Mouse (Mus musculus): ENCODE measurements around the gene Cdk5rap3. TPM values are rescaled to one million over a fixed set of nuclear protein-coding genes. Genes with fewer than 3 reads are reported as not detected.

The Cdk5rap3 gene
- 10 to 100 TPM; 22.3 to 23.0 TPM for total RNA-seq (2021)
- long read RNA-seq, experiment 1, transcript Cdk5rap3-201 (14 exons, 2,250 nt): major isoform, 41 of 64 reads
- long read RNA-seq, experiment 1, partial matches to known transcripts: 7 of 64 reads
- long read RNA-seq, experiment 1, other reads (novel, unspliced or antisense): 16 of 64 reads
- long read RNA-seq, experiment 2, transcript Cdk5rap3-201 (14 exons, 2,250 nt): major isoform, 92 of 119 reads
- long read RNA-seq, experiment 2, partial matches to known transcripts: 8 of 119 reads
- long read RNA-seq, experiment 2, other reads (novel, unspliced or antisense): 19 of 119 reads

DNA sequence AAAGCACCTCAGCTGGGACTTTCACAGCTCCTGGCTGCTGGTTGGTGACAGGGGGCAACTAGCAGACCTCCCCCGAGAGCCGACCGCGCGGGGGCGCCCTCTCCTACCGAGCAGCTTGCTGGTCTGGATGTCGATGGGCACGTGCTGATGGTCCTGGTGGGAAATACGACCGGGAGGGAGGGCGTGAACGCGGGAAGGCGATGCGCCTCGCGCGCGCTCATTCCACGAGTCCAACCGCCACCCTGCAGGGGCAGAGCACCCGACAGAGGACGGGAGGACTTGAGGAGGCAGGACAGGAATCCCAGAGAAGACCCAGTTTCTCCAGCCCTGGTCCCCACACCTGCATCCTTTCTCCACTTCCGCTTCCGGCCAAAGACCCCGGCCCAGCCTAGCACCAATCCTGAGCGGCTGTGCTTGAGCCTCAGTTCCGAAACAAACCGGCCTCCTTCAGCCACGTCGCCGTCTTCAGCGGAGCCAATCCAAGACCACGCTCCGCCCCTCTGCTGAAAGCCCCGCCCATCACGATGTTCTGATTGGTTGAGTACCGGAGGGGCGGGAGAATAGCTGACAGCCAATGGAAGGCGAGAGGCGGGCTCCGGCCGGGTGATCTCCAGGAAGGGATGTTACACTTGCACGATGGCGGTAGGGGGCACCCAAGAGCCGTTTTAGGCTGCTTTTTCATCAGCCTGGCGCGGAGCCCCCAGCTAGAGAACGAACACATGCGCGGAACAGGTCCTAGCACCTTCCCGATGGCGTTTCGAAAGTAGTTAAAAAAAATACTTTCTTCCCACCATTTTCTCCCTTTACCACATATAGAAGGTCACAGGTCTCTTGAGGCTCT, at the start of gene Cdk5rap3:
Gene Cdk5rap3 (minus strand): TSS at position 453 of the 841 bp plus-strand sequence.
- peak; percentile 99 for DNase-seq

DNA sequence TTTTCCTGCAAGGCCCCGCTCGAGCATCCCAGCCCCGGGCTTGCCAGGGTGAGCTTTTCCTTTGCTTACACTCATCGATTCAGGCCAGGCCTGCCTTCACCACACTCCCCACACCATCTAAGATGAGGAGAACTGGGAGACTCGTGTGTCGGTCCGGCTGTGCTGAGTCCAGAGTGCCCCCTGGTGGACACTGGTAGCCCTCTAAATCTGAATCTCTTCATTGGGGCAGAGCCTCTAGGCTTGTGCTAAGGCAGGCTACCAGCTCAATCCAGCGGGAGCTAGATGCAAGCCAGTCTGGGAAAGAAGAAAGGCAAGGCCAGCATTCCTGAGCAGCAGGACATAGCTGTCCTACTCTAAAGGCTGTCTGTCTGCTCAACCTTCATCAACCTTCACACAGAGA, 47.3 kb upstream of the Cdk5rap3 start:
- DNase-seq: peak; percentile 83

DNA sequence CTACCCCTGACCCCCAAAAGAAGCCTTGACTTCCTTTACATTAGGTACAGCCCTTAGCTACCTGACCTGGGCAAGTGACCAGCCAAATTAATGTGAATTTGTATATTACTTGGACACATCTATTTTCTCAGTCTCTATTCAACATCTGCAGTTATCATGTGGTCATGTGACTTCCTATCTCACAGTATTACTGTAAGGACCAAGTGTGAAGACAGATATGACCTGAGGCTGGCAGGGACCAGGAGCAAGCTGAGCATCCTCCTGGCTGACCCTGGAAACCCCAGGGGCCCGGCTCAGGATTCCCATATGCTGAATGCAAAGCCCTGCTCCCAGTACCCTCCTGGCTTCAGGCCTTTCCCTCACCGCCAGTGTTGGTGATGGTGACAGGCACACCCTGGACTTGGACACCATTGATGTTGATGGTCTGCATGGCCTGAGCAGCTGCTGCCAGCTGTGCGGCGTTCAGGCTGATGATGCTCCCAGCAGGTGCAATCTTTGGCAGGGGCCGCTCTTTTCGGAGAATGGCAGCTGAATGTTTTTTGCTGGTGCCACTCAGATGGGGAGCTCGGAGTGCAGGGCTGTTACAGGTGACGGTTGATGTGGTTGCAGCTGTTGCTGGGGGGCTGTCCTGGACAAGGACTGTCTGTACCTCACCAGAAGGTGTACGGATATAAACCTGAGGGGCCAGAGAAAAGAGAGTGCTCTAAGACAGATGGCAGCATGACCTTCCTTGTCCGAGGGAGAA, 40.9 kb upstream of the Cdk5rap3 start:
- no peak for DNase-seq

DNA sequence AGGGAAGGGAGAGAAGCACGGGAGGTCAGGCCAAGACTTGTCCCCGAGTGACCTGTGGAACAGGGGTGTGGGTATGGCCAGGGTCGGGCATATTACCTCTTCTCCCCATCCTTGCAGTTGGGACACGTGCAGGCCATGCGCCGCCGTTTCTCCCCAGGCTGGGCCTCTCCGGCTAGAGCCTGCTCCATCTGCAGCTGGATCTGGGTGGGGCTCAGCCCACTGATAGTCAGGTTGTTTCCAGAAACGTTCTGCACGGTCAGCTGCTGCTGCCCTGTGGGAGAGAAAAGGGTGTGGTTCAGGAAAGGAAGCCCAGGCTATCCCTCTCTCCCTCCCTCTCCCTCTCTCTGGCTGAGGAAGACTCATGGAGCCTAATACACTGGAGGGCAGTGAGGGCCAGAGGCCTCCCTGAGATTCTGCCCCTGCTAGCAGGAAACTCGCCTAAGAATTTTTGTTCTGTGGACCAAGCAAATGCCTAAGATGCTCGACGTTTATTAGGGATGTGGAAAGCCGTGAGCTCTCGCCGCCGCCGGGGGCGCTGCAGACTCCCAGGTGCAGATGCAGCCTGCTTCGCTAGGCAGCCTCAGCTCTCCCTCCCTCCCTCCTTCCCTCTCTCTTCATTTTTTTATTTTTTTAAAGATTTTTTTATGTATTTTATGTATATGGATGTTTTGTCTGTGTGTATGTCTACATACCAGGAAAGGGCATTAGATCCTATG, 39.9 kb upstream of the Cdk5rap3 start:
- peak; percentile 73 for DNase-seq

DNA sequence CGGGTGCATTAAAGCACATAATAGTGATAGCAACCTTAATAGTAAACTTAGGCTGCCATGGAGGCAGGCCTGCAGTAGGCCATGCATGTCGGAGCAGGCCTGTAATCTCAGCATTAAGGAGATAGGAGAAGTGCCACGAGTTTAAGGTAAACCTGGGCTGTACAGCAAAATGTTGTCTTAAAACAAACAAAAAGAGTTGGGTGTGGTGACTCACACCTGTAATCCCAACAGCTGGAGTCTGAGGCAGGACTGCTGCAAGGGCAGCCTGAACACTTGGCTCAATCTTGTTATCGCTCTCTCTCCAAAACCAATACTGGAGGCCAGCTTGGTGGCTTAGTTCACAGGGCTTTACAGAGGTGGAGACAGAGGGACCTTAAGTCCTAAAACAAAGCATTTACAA, 38.8 kb upstream of the Cdk5rap3 start:
- DNase-seq: no peak

DNA sequence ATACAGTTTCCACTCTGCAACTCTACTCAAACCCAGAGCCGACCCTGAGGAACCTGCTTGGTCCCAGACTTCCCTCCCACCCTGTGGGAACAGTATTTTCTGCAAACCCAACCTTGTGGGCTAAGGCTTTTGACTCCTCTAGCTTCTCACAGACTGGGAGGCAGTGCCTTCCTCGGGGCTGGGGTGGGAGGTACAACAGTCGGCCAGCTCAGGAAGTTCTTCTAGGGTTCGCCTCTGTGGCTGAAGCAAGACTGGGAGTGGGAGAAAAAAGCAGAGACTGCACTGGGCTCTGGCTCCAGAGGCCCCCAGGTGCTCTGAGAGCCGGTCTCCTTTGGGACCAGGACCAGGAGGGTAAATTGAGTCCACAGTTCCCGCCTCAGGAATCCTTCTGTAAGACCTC, 36.6 kb upstream of the Cdk5rap3 start:
- DNase-seq: no peak

DNA sequence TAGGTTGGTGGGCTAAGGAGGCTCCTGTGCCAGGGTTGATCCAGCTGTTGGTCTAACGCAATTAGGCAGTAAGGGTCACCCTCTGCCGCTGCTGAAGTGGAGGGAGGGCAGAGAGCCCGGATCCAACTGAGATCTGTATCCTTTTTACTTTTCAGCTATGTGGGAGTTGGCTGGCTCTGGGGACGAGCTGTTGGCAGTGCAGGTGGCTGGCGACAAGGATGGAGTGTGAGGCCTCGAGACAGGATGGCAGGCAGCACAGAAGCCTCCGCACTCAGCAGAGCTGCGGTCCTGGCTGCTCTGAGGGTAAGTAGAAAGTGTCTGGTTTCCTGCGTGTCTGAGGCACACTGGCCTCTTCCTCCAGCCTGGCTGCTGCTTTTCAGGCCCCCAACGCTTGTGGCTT, 36.1 kb upstream of the Cdk5rap3 start:
- no peak for DNase-seq

DNA sequence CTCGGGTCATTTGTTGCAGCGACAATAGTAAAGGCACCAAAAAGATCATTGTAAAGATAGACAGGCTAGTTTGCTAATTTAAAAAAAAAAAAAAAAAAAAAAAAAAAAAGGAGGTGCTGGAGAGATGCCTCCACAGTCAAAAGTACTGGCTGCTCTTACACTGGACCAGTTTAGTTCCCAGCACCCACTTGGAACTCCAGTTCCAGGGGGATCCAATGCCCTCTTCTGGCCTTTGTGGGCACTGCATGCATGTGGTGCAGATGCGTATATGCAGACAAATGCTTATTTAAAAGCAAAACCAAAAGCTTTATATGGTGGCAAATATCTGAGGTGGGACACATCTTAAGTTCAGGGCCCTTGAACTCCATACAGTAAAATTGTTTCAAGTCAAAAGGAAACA, 34.5 kb upstream of the Cdk5rap3 start:
- no peak for DNase-seq

DNA sequence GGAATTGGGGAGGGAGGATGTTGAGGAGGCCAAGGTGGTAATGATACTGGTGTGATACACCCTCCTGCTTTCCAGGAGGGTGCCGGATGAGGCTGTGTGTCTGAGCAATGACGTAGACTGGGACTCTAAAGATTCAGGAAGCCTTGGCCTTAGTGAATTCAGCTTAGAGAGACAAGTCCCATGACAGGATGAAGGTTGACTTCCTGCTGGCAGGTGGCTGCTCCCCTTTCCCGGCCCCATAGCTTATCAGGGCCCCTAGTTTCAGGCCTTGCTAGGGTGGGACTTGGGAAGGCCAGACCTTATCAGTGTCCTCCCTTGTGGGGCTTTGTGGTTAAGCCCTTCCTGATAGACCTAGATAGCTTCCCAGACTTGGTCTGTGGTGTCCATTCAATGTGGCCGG, 31.6 kb upstream of the Cdk5rap3 start:
- DNase-seq: no peak

DNA sequence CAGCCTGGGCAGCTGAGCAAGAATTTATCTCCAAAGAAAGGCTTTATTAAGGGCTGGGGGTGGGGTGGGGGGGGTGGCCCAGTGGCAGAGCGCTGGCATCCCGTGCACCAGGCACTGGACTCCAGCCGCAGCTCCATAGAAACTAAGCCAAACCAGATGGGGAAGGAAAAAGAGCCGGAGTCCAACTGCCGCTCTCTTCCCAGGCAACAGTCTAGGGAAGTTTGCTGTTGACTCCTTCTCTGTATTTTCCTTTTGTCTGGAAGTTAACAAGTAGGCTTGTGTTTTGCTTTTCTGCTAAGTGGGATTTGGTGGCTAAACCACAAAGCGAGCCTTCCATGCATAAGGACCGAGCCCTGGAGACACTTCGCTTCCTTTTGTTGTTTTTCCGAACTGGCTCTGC, 30.2 kb upstream of the Cdk5rap3 start:
- DNase-seq: peak; percentile 4

DNA sequence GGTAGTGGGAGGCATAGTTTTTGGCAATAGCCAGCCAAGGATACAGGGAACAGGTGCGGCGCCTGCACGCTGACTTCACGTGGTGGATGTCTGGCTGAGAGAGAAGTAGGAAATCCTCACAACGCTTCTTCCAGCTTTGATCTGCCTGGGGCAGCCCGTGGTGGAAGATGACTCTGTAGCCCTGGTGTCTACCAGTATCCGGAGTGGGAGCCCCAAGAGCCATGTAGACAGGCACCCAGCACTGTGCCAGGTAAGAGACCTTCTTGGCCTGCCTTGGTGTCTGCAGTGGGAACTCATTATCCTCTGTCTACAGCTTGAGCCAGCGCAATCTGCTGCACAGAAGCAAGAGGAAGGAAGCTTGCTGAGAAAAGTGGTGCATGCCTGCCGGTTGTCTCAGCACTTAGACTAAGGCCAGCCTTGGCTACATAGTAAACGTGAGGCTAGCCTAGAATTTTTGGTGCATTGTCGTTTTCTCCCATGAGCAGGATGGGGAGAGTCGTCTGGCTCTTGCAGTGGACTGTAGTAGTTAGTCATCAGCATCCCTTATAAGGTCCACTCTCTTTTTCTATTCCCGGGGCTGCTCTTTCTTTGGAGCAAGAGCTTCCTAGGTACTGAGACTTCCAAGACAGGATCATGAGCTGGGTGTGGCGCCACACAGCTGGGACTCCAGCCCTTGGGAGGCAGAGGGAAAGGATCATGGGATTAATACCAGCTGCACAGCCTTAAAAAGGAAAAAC, 28.7 kb upstream of the Cdk5rap3 start:
- peak; percentile 13 for DNase-seq

DNA sequence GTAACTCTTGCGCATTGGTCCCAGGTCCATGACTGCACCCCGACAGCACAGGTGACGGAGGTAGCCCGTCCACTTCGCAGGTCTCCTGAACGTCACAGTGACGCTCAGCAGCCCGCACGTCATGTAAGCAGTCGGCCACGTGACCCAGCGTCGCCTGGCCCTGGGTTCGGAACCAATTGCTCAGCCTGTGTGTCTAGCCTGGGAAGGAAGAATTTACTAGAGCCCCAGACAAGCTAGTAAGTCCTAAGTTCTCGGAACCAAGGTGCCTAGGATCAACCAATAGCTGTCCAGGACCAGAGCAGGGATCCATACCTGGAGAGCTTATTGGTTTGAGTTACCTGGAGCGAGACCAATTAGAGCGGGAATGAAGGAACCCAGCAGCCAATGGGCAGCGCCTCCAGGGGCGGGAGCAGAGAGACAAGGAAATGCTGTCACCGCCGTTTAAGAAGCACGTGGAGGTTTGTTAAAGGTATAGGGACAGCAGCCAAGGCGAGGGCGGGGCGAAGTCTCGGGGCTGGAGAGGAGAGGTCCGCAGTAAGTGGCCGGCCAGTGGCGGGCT, 27.5 kb upstream of the Cdk5rap3 start, which contains the start of gene Pnpo:
Gene Pnpo (minus strand): TSS at position 241 of the 559 bp plus-strand sequence.
- DNase-seq: peak; percentile 92

DNA sequence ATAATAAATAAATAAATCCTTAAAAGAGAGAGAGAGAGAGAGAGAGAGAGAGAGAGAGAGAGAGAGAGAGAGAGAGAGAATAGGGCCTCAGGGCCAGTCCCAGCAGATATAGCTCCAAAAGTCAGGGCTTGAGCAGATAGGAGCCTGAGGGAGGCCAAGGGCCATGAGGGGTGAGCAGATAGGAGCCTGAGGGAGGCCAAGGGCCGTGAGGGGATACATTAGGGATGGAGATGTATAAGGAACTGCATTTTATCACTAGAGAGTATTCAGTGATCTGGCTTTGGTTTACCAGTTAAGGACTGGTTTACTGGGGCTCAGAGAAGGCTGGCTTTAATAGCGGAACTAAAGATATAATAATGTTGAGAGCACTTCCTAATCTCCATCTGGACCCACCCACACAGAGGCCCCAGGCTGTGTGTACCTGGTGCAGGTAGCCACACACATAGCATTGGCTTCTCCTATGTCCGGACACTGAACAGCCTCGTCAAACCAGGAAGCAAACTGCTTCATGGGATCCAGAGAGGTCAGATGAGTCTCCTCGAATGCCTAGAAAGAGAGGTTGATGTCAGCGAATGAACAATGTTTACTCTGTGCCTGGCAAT, 25.8 kb upstream of the Cdk5rap3 start:
- no peak for DNase-seq

DNA sequence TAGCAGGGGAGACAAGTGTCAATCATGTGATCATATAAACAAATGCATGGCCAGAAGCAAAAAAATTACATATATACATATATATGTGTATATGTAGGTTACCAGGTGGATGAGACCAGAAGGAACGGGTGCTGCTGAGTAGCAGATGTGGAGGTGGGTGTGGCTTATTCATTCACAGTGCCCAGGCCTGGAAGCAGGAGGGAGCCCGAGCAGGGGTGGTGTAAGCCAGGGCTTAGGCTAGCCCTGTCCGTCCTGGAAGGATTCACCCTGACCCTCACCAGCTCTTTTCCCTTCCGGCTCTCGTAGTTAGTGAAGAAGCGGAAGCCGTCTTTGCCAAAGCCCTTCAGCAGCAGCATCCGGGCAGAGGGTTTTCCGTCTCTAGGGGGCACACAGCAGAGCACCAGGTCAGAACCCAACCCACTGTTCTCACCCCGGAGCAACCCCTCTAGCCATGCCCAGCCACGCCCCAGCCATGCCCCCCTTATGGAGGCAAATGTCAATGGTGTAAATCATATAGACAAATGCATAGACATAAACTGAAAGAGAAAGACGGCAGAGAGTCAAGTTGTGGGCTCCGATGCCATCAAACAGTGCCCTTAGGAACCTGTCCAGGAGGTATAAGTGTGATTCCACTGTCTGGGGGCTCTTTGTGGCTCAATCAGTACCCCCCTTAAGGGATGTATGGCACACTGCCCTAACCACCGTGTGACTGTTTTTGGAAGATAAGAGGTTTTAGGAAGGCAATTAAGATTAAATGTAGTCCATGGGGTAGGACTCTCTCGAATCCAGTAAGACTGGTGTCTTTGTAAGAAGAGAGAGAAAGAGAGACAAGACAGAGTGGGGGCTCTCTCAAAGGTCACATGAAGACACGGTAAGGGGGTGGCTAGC, 24.5 kb upstream of the Cdk5rap3 start:
- DNase-seq: no peak

DNA sequence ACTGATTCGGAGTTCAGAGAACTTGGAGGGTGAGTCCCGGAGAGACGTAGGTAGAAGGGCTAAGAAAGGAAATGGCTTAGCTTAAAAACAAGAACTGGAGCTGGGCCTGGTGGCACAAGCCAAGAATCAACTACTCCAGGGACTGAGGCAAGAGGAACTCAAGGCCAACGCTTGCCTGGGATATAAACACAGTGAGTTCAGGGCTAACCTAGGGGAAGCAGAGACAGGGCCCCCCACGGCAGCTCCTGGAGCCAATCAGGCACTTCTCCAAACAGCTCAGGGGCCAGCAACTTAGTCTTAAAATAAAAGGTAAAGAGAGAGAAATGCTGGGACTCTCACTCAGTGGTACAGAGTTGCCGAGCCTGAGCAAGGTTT, 22.1 kb upstream of the Cdk5rap3 start:
- no peak for DNase-seq

DNA sequence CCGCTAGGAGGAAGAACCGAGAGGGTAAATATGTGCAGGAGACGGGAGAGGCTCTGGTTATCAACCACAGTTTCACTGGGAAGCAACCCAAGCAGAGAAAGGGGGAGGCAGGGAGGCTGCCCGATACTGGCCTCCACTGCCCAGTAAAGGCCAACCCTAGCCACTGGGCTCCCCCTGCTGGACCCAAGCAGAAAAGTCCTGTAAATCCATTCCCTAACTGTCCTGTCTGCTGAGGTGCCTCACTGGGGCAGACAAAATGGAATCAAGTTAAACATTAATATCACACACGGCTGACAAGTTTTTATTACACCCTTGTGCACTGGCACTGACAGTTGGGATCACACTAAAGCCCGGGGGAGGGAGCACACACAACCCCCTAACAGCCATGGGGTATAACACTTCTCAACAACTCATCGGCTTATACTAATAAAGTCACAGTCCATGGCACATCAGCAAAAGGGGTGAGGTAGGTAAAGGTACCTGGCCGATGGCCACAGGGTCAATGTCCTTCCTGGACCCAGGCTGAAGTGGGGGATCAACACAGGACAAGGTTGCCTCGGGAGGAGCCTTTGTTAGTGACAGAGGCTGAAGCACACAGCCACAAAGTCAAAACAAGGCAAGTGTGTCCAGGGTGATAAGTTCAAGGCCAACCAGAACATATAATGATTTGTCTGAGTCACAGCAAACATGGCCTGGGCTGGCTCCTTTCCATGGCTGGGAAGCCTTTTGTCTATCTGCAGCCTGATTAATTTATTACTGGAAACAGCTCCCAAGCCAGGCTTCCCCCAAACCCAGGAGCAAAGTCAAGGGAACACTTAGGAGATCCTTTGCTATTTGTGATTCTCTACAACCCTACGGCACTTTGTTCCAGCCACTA, 21.5 kb upstream of the Cdk5rap3 start:
- DNase-seq: peak; percentile 55

DNA sequence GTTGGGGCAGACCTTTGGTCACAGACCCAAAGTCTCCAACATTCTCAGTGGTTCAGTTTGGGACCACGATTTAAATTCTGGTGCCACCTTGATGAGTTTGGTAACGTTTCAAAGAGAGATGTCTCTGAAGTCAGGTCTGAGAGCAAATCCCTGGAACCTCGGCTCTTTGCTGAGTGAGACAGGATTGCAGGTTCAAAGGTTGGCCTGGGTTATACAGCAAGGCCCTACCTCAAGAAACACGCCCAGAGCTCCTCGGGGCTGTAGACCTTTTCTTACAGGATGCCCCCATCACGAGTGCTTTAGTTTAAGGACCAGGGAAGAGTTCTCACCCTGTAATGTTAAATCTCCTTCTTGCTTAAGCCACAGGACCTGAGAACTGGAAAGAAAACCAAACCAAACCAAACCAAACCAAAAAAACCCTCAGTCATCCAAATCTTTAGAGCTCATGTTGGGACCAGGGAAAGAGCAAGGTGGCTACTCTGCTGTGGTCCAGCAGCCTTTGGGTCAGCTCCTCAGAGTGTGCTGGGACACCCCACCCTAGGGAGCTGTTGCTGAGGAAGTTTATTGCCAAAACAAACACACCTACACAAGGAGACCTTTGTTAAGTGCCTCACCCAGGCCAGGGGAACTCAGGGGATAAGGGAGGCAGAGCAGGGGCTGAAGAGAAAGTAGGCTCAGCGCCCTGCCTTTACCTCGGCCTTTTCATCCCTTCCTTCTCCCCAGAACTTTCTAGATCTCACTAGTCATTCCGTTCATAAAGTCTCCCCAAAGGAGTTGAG, 19.8 kb upstream of the Cdk5rap3 start:
- no peak for DNase-seq

DNA sequence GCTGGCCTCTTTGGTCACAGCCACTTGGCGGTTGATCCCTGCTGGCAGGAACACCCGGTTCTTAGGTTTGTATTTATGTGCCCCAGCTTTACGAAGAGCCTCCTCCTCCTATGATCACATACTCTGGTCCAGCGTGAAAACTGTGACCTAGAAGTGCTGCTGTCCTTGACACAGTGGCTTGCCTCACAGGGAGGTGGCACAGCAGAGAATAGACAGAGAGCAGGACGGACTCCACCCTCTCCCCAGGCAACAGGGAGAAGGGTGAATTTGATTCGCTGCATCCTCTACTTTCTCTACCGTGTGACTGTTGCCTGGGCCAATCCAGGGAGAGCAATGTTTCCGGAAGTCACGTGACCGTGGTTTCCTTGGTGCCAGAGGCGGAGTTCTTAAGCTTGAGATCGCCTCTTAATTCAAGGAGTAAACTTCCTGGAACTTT, 18.6 kb upstream of the Cdk5rap3 start:
- DNase-seq: peak; percentile 38

Measured in gastrocnemius, postnatal 25 days (tissue).